Mouse (Mus musculus): ENCODE data around the gene Pde6g. TPM values are rescaled to one million over a fixed set of nuclear protein-coding genes. Genes with fewer than 3 reads are reported as not detected.
"Not testable (repeated sequence)": the region's sequence is repeated elsewhere in the genome, so short reads cannot be mapped to it uniquely, and the experiment has no call there.

Pde6g gene
- polyA plus RNA-seq, 1 experiment from 2014 or later, result not detected

DNA sequence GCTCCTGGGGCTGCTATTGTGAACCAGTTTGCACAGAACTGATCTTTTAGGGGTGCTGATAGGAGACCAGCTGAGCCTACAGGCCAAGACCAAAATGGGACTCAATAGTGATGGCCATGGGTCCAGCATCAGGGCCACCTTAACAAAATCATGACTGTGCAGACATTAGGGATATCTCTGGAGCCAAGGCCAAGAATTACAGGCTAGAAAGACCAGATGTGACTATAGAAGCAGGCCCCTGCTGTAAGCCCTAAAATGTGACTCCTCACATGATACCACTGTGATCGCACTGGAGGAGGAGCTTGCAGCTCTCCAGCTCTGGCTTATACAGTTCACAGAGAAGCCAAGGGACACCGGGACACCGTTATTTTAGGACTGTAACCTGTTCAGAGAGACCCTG is 11.0 kb downstream of the Pde6g start, which contains the start of gene Tspan10:
Tspan10 (plus strand) TSS at position 301 of the 400 bp plus-strand sequence.
- Histone ChIP-seq H3K9ac (no peak within 1 kb of the TSS; the same call in 1 of the 2 replicates), H3K4me3 (no peak within 1 kb of the TSS), H3K4me1 (no peaks in the 10 kb centered on the region), H3K9me3 (replicated peaks) (no peaks in the 10 kb centered on the region), H3K27ac (no peak within 1 kb of the TSS), H3K27me3 (no peaks in the 10 kb centered on the region), H3K36me3 (no peaks in the 10 kb centered on the region), H3K4me2 (replicated peaks) (no peak within 1 kb of the TSS)
- ATAC-seq (ENCODE audit: low FRiP score), result no peak
- WGBS, result 95% methylated on average over 3 of the region's 3 CpGs

DNA sequence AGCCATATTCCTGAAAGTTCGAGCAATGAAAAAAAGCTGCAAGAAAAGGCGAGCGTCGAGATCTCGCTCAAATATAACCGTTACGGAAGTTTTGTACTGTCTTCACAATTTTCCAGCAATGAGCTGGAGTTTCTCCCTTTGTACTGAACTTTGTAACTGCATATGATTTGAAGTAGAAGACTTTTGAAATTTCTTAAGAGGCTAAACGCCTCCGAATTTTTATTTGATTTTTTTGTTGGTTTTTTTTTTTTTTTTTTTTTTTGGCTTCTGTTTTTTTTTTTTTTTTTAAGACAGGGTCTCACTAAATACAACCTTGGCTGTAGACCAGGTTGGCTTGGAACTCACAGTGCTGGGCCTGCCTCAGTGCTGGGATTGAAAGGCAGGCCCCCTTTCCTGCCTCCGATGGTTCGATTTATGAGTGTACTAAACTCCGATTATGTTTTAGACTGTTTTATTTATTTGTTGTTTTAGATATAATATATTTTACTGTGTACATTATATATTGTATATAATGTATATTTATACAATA is 15.4 kb downstream of the Pde6g start:
- 28% methylated on average over 12 of the region's 12 CpGs for WGBS
- H3K27me3 ChIP-seq, result no peaks in the 10 kb centered on the region

DNA sequence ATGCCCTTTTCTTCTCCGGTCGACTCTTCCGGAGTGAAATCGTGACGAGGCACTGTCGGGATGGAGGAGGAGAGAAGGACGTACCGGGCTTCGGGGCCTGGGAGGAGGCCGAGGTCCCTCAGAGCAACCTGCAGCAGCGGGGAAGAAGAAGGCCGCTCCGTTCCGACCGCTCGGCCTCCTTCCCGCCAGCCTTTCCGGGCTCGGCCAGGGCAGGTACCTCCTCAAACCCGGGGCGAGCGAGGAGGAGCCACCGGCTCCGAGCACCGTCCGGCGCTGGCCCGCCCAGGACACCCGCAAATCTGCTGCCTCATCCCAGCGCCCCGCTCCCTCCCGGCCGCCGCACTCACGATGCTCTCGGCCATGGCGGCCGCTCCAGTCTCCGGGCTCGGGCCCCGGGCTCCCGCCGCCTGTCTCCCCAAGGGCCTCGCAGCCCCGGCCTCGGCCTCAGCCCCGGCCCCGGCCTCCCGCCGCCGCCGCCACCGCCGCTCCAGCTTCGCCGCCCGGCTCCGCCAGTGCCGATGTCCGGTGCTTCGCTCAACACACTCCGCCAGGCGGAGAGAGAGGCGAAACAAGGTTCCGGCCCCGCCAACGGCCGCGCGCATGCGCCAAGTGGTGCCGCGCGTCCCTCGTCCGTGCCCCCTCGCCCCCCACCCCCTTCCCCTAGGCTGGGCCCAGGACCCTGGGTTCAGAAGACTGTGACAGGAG is 16.0 kb downstream of the Pde6g start, which contains the start of gene Nploc4:
Nploc4 (minus strand) TSS at position 557 of the 705 bp plus-strand sequence.
- Histone ChIP-seq H3K4me1 (peaks cover 14% of the 10 kb centered on the region), H3K9me3 (replicated peaks) (no peaks in the 10 kb centered on the region), H3K4me2 (replicated peaks) (peak within 1 kb of the TSS; percentile 93), H3K27ac (peak within 1 kb of the TSS; percentile 86), H3K36me3 (peaks cover 19% of the 10 kb centered on the region), H3K4me3 (peak within 1 kb of the TSS; percentile 100), H3K9ac (peak within 1 kb of the TSS; percentile 98), H3K27me3 (no peaks in the 10 kb centered on the region)
- WGBS, result under 1% methylated on average over 60 of the region's 77 CpGs
- peak; percentile 83 for ATAC-seq (ENCODE audit: low FRiP score)

More for the DNA sequence above, 15.4 kb downstream of the Pde6g start:
- Histone ChIP-seq H3K9me3 (replicated peaks) (no peaks in the 10 kb centered on the region), H3K36me3 (peaks cover 13% of the 10 kb centered on the region; the same call in 1 of the 2 replicates), H3K4me2 (replicated peaks) (peak overlapping the region; percentile 93), H3K9ac (peak overlapping the region; percentile 98), H3K27ac (no peak overlapping the region), H3K4me1 (peaks cover 14% of the 10 kb centered on the region), H3K4me3 (peak overlapping the region; percentile 100)
- no peak for ATAC-seq (ENCODE audit: low FRiP score)

DNA sequence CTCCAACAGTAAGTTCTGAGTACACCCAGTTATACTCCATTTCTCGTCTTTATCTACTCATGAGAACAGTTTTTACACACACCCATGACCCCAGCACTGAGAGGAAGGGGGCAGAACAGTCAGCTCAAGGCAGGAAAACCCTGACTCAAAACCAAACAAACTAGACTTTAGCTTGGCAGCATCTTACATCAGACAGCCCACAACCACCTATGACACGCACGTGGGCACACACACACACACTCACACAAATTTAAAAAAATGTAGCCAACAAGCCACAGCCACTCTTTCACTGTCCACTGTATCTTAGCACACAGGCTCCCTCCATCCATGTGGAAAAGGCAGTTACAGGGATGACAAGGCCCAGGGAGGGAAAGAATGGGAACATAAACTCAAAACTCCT is 26.6 kb downstream of the Pde6g start:
- H3K27ac ChIP-seq, result no peak overlapping the region
- no peaks in the 10 kb centered on the region for H3K9me3 ChIP-seq (replicated peaks)
- H3K27me3 ChIP-seq, result no peaks in the 10 kb centered on the region
- peaks cover 59% of the 10 kb centered on the region for H3K36me3 ChIP-seq
- no peak overlapping the region for H3K4me3 ChIP-seq
- no peak overlapping the region for H3K4me2 ChIP-seq (replicated peaks)
- no peak overlapping the region for H3K9ac ChIP-seq
- 90% methylated on average over 3 of the region's 3 CpGs for WGBS
- ATAC-seq (ENCODE audit: low FRiP score), result no peak
- H3K4me1 ChIP-seq, result no peaks in the 10 kb centered on the region

DNA sequence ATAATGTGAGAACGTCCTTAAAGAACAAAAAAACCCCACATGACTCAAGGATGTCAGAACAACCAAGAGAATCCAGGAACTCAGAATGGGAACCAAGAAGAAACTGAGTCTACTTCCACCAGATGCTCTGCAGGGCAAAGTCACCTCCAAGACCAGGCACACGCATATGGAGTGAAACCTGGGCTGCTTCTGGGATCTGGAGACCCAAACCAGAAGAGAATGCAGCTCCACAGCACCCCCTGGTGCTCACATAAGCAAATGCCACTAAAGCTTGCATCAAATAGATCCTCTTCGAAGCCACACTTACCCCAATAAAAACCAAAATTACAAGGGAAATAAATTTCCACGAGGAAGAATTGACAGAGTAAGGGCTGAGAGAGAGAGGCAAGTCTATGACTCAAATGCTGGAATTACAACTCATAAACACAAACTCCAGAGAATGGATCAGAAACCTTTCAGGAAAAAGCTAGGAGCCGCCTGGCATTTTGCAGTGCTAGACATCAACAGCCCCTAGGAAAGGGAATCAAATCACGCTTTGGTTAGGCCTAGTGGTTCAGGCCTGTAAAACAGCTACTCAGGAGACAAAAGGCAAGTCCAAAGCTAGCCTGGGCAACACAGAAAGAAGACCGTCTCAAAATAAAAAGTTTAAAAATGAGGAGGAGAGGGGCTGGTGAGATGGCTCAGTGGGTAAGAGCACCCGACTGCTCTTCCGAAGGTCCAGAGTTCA is 29.6 kb downstream of the Pde6g start:
- Histone ChIP-seq H3K36me3 (peaks cover 75% of the 10 kb centered on the region), H3K9ac (no peak overlapping the region), H3K27ac (no peak overlapping the region), H3K27me3 (no peaks in the 10 kb centered on the region), H3K4me2 (replicated peaks) (no peak overlapping the region), H3K9me3 (replicated peaks) (no peaks in the 10 kb centered on the region), H3K4me3 (no peak overlapping the region), H3K4me1 (no peaks in the 10 kb centered on the region)
- no peak for ATAC-seq (ENCODE audit: low FRiP score)
- WGBS, result 77% methylated on average over 9 of the region's 9 CpGs

DNA sequence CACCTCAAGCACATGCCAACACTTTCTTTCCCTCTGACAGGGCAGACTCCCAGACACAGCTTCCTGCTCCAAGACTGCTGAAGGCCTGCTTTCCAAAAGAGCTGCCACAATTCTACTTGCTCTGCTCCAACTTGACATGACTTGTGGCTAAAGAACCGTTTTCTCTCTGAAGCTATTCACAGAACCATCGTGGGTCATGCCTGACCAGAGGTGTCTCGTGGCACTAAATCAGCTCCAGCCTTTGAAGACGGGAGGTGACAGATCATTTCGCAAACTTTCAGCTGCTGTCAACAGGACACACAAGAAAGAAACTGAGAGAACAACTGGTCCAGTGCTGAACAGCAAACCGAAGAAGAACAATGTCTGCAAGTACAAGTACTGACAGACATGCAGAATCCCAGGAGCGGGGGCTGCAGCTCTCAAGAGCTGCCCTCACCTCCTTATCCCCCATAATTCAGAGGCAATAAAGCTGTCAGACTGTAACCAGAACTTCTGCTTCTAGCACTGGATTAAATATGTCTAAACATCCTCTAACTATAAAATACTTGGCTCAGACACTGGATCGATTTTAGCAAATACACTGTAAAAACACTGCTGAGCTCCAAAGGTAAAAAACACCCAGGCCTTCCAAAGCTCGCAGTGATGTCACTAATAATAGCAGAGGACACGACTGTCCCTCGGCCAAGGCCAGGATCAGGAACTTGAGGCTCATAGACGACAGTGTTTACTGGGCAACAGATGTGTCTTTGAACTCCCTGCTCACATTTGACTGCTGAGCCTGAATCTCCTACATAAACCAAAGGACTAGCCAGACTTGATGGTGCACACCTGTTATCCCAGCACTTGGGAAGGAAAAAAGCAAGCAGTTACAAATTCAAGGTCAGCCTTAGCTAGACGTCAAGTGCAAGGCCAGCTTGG is 30.4 kb downstream of the Pde6g start:
- Histone ChIP-seq H3K36me3 (peaks cover 75% of the 10 kb centered on the region), H3K27ac (no peak overlapping the region), H3K27me3 (no peaks in the 10 kb centered on the region), H3K4me3 (no peak overlapping the region), H3K9ac (no peak overlapping the region), H3K4me2 (replicated peaks) (no peak overlapping the region), H3K9me3 (replicated peaks) (no peaks in the 10 kb centered on the region), H3K4me1 (no peaks in the 10 kb centered on the region)
- WGBS, result 94% methylated on average over 13 of the region's 13 CpGs
- no peak for ATAC-seq (ENCODE audit: low FRiP score)

DNA sequence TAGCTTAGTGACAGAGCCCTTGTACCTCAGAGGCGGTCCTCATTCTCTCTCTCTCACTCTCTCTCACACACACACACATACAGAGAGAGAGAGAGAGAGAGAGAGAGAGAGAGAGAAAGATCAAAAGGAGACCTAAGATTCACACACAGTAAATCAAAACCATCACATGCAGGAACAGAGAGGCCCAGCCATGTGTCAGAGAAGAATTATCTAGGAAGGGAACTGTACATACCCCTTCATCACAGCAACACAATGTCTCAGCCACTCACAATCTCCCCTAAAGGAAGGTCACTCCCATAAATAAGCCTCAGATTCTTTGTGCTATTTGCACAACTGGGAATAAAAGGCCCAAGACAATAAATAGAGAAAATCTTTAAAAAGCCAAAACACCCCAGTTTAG is 34.7 kb downstream of the Pde6g start:
- H3K27ac ChIP-seq, result no peak overlapping the region
- no peaks in the 10 kb centered on the region for H3K9me3 ChIP-seq (replicated peaks)
- no peaks in the 10 kb centered on the region for H3K27me3 ChIP-seq
- no peak for ATAC-seq (ENCODE audit: low FRiP score)
- H3K36me3 ChIP-seq, result peaks cover 85% of the 10 kb centered on the region
- 100% methylated on average over 1 of the region's 1 CpGs for WGBS
- no peak overlapping the region for H3K9ac ChIP-seq
- H3K4me2 ChIP-seq (replicated peaks), result no peak overlapping the region
- H3K4me3 ChIP-seq, result no peak overlapping the region
- no peaks in the 10 kb centered on the region for H3K4me1 ChIP-seq

DNA sequence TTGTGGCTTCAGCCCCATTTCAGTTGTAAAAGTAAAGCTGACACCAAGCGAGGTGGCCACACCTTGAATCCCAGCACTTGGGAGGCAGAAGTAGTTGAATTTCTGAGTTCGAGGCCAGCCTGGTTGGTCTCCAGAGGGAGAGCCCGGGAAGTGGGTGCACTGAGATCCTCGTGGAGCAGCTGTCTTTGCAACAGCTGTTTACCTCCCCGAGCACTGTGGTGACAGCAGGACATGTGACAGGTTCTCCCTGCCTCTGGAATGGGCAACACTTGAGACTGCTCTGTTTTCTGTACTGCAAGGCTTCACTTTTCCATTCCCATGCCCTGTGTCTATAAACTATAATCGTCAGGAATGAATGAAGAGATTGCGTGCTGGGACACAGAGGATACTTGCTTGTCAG is 35.4 kb downstream of the Pde6g start:
- Histone ChIP-seq H3K9me3 (replicated peaks) (no peaks in the 10 kb centered on the region), H3K4me2 (replicated peaks) (no peak overlapping the region), H3K27me3 (no peaks in the 10 kb centered on the region), H3K9ac (no peak overlapping the region), H3K36me3 (peaks cover 90% of the 10 kb centered on the region), H3K27ac (no peak overlapping the region), H3K4me3 (no peak overlapping the region), H3K4me1 (no peaks in the 10 kb centered on the region)
- 97% methylated on average over 7 of the region's 7 CpGs for WGBS
- ATAC-seq (ENCODE audit: low FRiP score), result no peak

DNA sequence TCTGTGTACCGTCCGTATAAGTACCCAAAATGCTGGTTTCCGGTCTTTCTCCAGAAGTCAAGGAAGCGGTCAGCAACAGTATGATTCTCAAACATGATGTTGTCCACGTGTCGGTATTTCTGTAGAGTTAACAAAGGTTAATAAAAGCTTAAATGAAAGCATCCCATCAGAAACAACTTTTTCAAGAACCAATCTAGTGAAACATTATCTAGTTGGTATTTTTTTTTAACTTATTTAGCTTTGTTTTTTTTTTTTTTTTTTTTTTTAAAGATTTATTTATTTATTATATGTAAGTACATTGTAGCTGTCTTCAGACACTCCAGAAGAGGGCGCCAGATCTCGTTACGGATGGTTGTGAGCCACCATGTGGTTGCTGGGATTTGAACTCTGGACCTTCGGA is 39.7 kb downstream of the Pde6g start:
- H3K4me1 ChIP-seq; H3K9ac ChIP-seq; H3K4me2 ChIP-seq (replicated peaks); H3K27ac ChIP-seq; H3K27me3 ChIP-seq; ATAC-seq (ENCODE audit: low FRiP score); H3K4me3 ChIP-seq; H3K9me3 ChIP-seq (replicated peaks): not testable (repeated sequence)
- peaks cover 92% of the 10 kb centered on the region for H3K36me3 ChIP-seq
- WGBS, result 97% methylated on average over 7 of the region's 10 CpGs

DNA sequence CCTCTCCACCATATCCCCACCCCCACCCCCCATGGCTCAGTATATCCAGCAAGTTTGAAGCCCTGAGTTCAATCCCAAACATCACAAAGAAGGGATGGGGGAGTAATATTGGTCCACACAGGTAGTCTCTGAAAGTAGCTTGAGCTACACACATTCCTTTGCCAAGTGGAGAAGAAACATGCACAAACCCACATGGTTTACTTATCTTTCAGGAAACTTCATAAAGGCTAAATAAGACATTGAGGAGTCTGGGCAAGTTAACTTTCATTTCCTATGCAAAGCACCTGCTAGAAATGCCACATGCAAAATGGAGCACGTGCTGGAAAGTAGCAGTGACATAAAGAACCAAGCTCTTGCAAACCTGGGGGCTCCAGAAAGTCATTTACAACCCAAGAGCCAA is 46.9 kb downstream of the Pde6g start:
- no peak for ATAC-seq (ENCODE audit: low FRiP score)

DNA sequence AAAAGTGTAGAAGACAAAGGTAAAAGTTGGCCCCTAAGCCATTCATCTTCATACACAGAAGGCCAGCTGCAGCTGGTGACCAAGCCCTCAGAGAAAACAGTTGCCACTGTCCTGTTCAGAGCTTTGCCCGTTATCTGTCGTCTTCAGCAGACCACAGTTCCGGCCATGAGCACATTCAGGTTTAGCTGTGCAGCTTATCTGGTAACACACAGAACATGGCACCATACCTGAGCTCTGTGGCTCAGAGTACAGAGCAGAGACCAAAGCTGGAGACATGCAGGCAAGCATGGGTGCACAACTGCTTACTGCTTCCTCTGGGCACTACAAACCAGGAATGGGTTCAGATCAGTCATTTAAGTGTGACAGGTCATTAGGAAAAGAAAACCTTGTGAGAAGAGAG is 47.4 kb downstream of the Pde6g start:
- H3K9me3 ChIP-seq (replicated peaks), result no peaks in the 10 kb centered on the region
- WGBS, result 96% methylated on average over 3 of the region's 3 CpGs
- no peak overlapping the region for H3K4me2 ChIP-seq (replicated peaks)
- H3K36me3 ChIP-seq, result peaks cover 96% of the 10 kb centered on the region
- no peak for ATAC-seq (ENCODE audit: low FRiP score)
- no peak overlapping the region for H3K9ac ChIP-seq
- H3K4me3 ChIP-seq, result no peak overlapping the region
- no peak overlapping the region for H3K27ac ChIP-seq
- no peaks in the 10 kb centered on the region for H3K27me3 ChIP-seq
- no peaks in the 10 kb centered on the region for H3K4me1 ChIP-seq

More for the DNA sequence above, 46.9 kb downstream of the Pde6g start:
- no peaks in the 10 kb centered on the region for H3K27me3 ChIP-seq
- no peak overlapping the region for H3K27ac ChIP-seq
- H3K9ac ChIP-seq, result no peak overlapping the region
- peaks cover 96% of the 10 kb centered on the region for H3K36me3 ChIP-seq
- H3K4me3 ChIP-seq, result no peak overlapping the region
- no peaks in the 10 kb centered on the region for H3K9me3 ChIP-seq (replicated peaks)
- H3K4me1 ChIP-seq, result no peaks in the 10 kb centered on the region
- no peak overlapping the region for H3K4me2 ChIP-seq (replicated peaks)
- WGBS, result 88% methylated on average over 1 of the region's 1 CpGs

DNA sequence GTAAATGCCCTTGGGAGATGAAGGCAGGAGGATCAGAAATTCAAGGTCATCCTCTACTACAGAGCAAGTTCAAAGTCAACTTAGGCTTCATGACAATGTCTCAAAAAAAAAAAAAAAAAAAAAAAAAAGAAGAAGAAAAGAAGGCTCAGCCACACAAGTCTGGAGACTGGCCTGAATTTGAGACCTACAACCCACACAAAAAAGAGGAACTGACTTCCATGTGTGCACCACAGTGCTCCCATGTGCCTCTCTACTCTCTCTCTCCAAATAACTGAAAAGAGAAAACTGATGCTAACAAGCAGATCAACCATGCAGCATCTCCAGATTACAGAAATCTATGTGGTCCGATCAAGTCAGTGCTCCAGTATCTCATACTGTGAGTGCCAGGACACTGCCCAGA is 48.5 kb downstream of the Pde6g start:
- 100% methylated on average over 1 of the region's 1 CpGs for WGBS
- ATAC-seq (ENCODE audit: low FRiP score), result no peak
- H3K27me3 ChIP-seq, result no peaks in the 10 kb centered on the region
- H3K9ac ChIP-seq, result no peak overlapping the region
- no peak overlapping the region for H3K4me3 ChIP-seq
- no peaks in the 10 kb centered on the region for H3K4me1 ChIP-seq
- no peak overlapping the region for H3K4me2 ChIP-seq (replicated peaks)
- peaks cover 96% of the 10 kb centered on the region for H3K36me3 ChIP-seq
- H3K9me3 ChIP-seq (replicated peaks), result no peaks in the 10 kb centered on the region
- H3K27ac ChIP-seq, result no peak overlapping the region

Data from hindbrain, embryonic 12.5 days (tissue).